Mouse (Mus musculus) common myeloid progenitor, adult 5-6 weeks (primary cell): ENCODE results near the gene Cmpk1. TPM values are rescaled to one million over a fixed set of nuclear protein-coding genes. Genes with fewer than 3 reads are reported as not detected.
"Not testable (repeated sequence)": the region's sequence is repeated elsewhere in the genome, so short reads cannot be mapped to it uniquely, and the experiment has no call there.

Experiments used
- ATAC-seq: replicated peaks from 2 replicates; pipeline ENCODE4 v1.8.0; 2016; ENCODE audit warnings: low read depth, mild to moderate bottlenecking, moderate TSS enrichment, inconsistent platforms; ENCODE audit not compliant: poor library complexity, severe bottlenecking
- total RNA-seq: library from RNA; stranded (forward); fragments of 200-1000, 187-1606 nt; gene quantifications from 2 replicates; pipeline ENCODE4 v1.2.3, GENCODE M21; 2017

The Cmpk1 gene
- 177 and 188 TPM in 2 replicates for total RNA-seq

GRCm38 (mm10) chr4:114986591-114987432, at the start of gene Cmpk1:
TSS of gene Cmpk1 (minus strand) at chr4:114987241.
- peak; percentile 75 for ATAC-seq

- ATAC-seq = peak; percentile 85
These were observed 48.0 kb upstream of the Cmpk1 start for GRCm38 (mm10) chr4:115035043-115035442.

- ATAC-seq = no peak
These were observed 33.0 kb upstream of the Cmpk1 start for GRCm38 (mm10) chr4:115019997-115020396.

DNA sequence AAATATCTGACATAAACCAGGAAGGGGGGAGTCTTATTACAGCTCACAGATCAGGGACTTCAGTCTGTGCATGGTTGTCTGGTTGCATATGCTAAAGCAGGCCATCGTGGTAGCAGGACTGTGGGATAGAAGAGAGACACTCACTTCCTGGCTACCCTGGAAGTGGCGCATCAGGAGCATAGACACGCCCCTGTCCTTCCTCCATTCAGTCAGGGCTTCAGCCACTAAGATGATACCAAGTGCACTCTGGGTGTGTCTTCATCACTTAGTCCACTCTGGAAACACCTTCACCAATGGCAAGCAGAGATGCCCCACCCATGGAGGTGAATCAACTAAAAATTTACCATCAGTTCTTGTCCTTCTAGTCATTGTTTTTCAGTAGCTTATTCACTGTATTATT, 27.2 kb upstream of the Cmpk1 start:
- no peak for ATAC-seq

DNA sequence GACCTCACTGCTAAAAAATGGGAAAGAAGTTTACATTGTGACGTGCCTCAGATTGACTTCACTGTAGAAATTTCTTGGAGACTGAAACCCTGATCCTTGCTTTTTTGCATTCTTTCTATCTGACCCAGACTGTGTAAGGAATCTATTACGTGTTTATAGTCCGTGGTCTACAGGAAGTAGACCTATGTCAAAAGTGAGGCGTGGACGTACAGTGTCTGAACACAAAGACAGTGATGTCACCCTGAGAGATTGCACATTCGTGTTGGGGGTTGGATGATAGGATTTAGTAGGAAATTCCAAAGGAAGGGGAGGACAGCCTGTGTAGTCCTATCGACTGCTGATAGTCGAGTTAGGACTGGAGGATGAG, 13.4 kb upstream of the Cmpk1 start:
- peak; percentile 31 for ATAC-seq

- peak; percentile 93 for ATAC-seq
These were observed 12.9 kb upstream of the Cmpk1 start, which contains the start of gene Stil for GRCm38 (mm10) chr4:114999773-115000428. TSS of gene Stil (plus strand) at chr4:115000159.

DNA sequence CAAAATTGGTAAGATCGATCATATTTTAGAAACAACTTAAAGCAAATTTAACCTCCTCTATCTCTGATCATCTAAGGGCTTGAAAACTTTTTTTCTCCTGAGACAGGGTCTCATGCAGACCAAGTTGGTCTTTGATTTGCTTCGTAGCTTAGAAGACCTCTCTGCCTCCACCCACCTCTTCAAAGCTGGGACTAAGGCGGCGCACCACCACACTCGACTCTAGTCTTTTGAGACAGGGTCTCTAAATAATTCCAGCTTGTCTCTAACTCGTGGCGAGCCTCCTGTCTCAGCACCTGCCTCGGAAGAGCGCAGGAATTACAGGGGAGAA, 12.4 kb upstream of the Cmpk1 start:
- ATAC-seq = no peak

- ATAC-seq = 0 out of 2 replicates have a peak, but pooled peaks have one; percentile 13
These were observed 10.0 kb upstream of the Cmpk1 start for GRCm38 (mm10) chr4:114997051-114997450.

- ATAC-seq = peak; percentile 55; the same call in 1 of the 2 replicates
These were observed 7.2 kb upstream of the Cmpk1 start for GRCm38 (mm10) chr4:114994218-114994617.

DNA sequence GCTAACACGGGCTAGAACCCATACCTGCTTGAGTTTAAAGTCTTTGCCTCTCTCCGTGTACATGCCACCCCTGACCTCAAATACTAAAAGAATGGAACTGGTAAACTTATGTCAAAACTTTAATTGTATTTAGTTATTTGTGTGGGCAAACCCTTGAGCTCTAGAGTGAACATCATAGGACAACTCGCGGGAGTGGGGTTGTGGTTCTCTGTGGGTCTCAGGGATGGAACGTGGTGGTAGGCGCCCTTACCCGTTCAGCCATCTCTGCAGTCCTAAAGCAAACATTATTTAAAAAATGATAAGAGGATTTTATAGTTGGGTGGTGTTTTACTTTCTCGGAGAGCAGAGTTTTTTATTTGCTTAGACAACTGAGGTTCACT, 840 bp downstream of the Cmpk1 start:
- peak; percentile 23 for ATAC-seq

DNA sequence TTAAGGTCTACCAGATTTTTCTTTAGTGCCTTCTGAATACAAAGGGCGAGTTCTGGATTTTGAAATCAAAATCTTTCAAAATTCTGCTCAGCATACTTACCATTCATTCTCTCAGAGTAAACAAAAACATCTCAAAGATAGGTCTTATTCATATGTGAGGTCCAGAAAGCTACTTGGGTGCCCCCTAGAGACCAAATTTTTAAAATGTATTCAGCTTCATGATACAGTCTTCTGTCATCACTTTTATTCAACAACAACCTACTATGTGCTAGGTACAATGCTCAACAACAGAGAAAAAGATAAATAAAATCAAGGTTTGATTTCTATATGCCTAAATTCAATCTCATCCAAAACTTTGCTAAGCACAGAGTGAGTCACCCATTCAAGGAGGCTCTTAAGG, 4.0 kb downstream of the Cmpk1 start:
- peak; percentile 34; the same call in 1 of the 2 replicates for ATAC-seq

DNA sequence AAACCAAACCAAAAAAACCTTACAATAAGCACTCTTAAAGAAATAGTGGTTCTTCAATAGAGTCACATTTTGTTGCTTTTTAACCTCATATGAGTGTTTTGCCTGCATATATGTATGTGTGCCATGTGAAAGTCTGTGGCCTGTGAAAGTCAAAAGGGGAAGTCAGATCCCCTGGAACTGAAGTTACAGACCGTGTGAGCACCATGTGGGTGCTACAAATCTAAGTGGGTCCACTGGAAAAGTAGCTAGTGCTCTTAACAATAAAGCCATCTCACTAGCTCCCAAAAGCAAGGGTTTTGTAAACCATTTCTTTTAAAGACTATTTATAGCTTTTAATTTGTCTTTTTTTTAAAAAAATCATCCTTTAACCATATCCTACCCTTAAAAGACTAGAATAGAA, 4.4 kb downstream of the Cmpk1 start:
- ATAC-seq = peak; percentile 41

DNA sequence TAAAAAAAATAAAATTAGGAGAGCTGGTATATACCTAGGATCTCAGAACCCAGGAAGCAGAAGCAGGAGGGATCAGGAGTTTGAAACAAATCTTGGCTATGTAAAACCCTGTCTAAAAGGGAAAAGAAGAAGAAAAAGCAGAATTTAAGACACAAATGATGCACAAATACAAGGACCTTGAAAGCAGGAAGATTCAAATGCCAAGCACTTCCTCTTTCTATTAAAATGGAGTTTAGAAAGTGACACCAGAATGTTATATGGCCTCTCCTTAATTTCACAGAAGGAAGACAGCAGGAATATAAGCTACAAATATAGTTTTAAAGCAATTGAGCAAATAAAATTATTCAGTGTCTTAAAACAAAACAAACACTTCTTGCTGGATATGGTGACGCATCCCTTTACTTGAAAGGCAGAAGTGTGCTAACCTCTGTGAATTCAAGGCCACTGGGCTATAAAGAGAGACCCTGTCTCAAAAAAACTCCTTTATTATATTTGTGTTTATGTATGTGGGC, 13.8 kb downstream of the Cmpk1 start:
- ATAC-seq = peak; percentile 60; the same call in 1 of the 2 replicates

DNA sequence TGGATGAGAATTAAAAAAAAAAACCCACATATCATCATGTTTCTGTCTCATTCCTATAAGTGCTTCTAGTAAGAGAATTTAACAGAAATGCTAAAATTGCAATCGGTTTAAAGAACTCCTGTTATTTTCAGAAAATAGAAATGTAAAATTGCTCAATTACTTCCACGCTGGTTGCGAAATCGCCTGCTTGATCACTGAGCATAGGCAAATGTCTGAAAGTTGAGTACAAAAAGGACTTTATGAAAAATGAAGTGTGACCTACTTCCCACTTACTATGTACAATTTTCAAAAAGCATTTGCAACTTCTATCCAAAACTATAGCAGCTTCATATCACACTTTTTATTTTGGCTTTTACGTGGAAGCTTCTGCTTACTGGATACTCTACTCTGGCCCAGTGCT, 16.3 kb downstream of the Cmpk1 start:
- ATAC-seq = peak; percentile 56; the same call in 1 of the 2 replicates

- ATAC-seq = not testable (repeated sequence)
These were observed 26.2 kb downstream of the Cmpk1 start for GRCm38 (mm10) chr4:114960881-114961280.

DNA sequence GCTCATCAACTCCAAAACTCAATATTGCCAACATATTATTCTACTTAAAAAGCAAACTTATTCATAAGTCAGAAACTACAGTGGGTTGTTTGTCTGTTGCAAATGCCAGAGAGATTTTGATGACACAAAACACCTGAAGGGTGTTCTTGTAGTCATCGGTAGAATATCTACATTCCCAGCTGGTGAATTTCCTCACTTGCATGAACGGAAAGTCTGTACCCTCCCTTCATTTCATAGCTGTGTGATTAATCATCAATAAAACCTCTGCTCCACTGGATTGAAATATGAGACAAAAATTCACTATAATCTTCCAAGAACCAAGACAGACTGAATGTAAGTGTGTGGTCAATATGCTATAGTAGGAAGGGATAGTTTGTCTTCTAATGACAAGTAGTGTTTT, 27.5 kb downstream of the Cmpk1 start:
- no peak for ATAC-seq

GRCm38 (mm10) chr4:114958786-114959185, 28.3 kb downstream of the Cmpk1 start:
- ATAC-seq = no peak

GRCm38 (mm10) chr4:114958231-114958630, 28.8 kb downstream of the Cmpk1 start:
- no peak for ATAC-seq

GRCm38 (mm10) chr4:114957403-114957802, 29.6 kb downstream of the Cmpk1 start:
- no peak for ATAC-seq

- no peak for ATAC-seq
These were observed 33.9 kb downstream of the Cmpk1 start for GRCm38 (mm10) chr4:114953172-114953571.

GRCm38 (mm10) chr4:114947852-114948481, 39.1 kb downstream of the Cmpk1 start:
- no peak for ATAC-seq
